Mouse (Mus musculus): ENCODE results near the gene Smim15. TPM values are rescaled to one million over a fixed set of nuclear protein-coding genes. Genes with fewer than 3 reads are reported as not detected.

The Smim15 gene
- polyA plus RNA-seq, 1 experiment from 2014 or later, result 53.2 TPM

GRCm38 (mm10) chr13:108041358-108041757 lies 2.9 kb upstream of the Smim15 start:
- ATAC-seq, result peak; percentile 57
- Histone ChIP-seq H3K27me3 (replicated peaks) (no peaks in the 10 kb centered on the region), H3K36me3 (no peaks in the 10 kb centered on the region), H3K4me2 (replicated peaks) (0 out of 2 replicates have a peak overlapping the region, but pooled peaks have one; percentile 22), H3K4me3 (replicated peaks) (no peak overlapping the region), H3K9me3 (no peaks in the 10 kb centered on the region), H3K27ac (no peak overlapping the region), H3K9ac (no peak overlapping the region), H3K4me1 (replicated peaks) (peaks cover 4% of the 10 kb centered on the region)
- 4% methylated on average over 7 of the region's 7 CpGs for WGBS

- Histone ChIP-seq H3K4me3 (replicated peaks) (peak overlapping the region; percentile 95), H3K9ac (peak overlapping the region; percentile 99), H3K4me2 (replicated peaks) (peak overlapping the region; percentile 59), H3K9me3 (no peaks in the 10 kb centered on the region), H3K27me3 (replicated peaks) (no peaks in the 10 kb centered on the region), H3K27ac (peak overlapping the region; percentile 91), H3K36me3 (no peaks in the 10 kb centered on the region), H3K4me1 (replicated peaks) (peaks cover 6% of the 10 kb centered on the region)
- 2% methylated on average over 23 of the region's 23 CpGs for WGBS
- ATAC-seq, result peak; percentile 63
These were observed 620 bp upstream of the Smim15 start for GRCm38 (mm10) chr13:108043431-108044221.

GRCm38 (mm10) chr13:108045646-108046045 lies 1.4 kb downstream of the Smim15 start:
- Histone ChIP-seq H3K4me1 (replicated peaks) (peaks cover 6% of the 10 kb centered on the region), H3K27me3 (replicated peaks) (no peaks in the 10 kb centered on the region), H3K4me2 (replicated peaks) (peak overlapping the region; percentile 15; the same call in 1 of the 2 replicates), H3K36me3 (no peaks in the 10 kb centered on the region), H3K27ac (no peak overlapping the region), H3K4me3 (replicated peaks) (no peak overlapping the region), H3K9me3 (no peaks in the 10 kb centered on the region), H3K9ac (no peak overlapping the region)
- no peak for ATAC-seq
- 70% methylated on average over 3 of the region's 3 CpGs for WGBS

GRCm38 (mm10) chr13:108046071-108046470 lies 1.8 kb downstream of the Smim15 start:
- no peak overlapping the region for H3K4me3 ChIP-seq (replicated peaks)
- H3K9ac ChIP-seq, result no peak overlapping the region
- 71% methylated on average over 3 of the region's 3 CpGs for WGBS
- H3K4me2 ChIP-seq (replicated peaks), result peak overlapping the region; percentile 15; the same call in 1 of the 2 replicates
- H3K36me3 ChIP-seq, result no peaks in the 10 kb centered on the region
- no peak overlapping the region for H3K27ac ChIP-seq
- H3K27me3 ChIP-seq (replicated peaks), result no peaks in the 10 kb centered on the region
- peaks cover 6% of the 10 kb centered on the region for H3K4me1 ChIP-seq (replicated peaks)
- H3K9me3 ChIP-seq, result no peaks in the 10 kb centered on the region
- peak; percentile 46 for ATAC-seq

GRCm38 (mm10) chr13:108046891-108047290 lies 2.6 kb downstream of the Smim15 start:
- WGBS, result 63% methylated on average over 6 of the region's 6 CpGs
- Histone ChIP-seq H3K4me3 (replicated peaks) (no peak overlapping the region), H3K9me3 (no peaks in the 10 kb centered on the region), H3K4me2 (replicated peaks) (no peak overlapping the region), H3K9ac (no peak overlapping the region), H3K4me1 (replicated peaks) (peaks cover 6% of the 10 kb centered on the region), H3K27me3 (replicated peaks) (no peaks in the 10 kb centered on the region), H3K27ac (no peak overlapping the region), H3K36me3 (no peaks in the 10 kb centered on the region)
- no peak for ATAC-seq

GRCm38 (mm10) chr13:108047364-108047763 lies 3.1 kb downstream of the Smim15 start:
- Histone ChIP-seq H3K4me1 (replicated peaks) (peaks cover 6% of the 10 kb centered on the region), H3K27me3 (replicated peaks) (no peaks in the 10 kb centered on the region), H3K4me3 (replicated peaks) (no peak overlapping the region), H3K9me3 (no peaks in the 10 kb centered on the region), H3K9ac (no peak overlapping the region), H3K27ac (no peak overlapping the region), H3K4me2 (replicated peaks) (no peak overlapping the region), H3K36me3 (no peaks in the 10 kb centered on the region)
- 78% methylated on average over 6 of the region's 6 CpGs for WGBS
- no peak for ATAC-seq

GRCm38 (mm10) chr13:108056896-108057295 lies 12.7 kb downstream of the Smim15 start:
- Histone ChIP-seq H3K9ac (no peak overlapping the region), H3K27ac (peak overlapping the region; percentile 27; the same call in 1 of the 2 replicates), H3K9me3 (no peaks in the 10 kb centered on the region), H3K4me2 (replicated peaks) (no peak overlapping the region), H3K36me3 (no peaks in the 10 kb centered on the region), H3K4me1 (replicated peaks) (no peaks in the 10 kb centered on the region), H3K4me3 (replicated peaks) (no peak overlapping the region), H3K27me3 (replicated peaks) (no peaks in the 10 kb centered on the region)
- ATAC-seq, result peak; percentile 70
- 23% methylated on average over 3 of the region's 3 CpGs for WGBS

GRCm38 (mm10) chr13:108060286-108060885 lies 16.1 kb downstream of the Smim15 start:
- Histone ChIP-seq H3K36me3 (no peaks in the 10 kb centered on the region), H3K27ac (no peak overlapping the region), H3K4me3 (replicated peaks) (no peak overlapping the region)

GRCm38 (mm10) chr13:108060936-108061578 lies 16.8 kb downstream of the Smim15 start:
- Histone ChIP-seq H3K4me3 (replicated peaks) (no peak overlapping the region), H3K4me2 (replicated peaks) (no peak overlapping the region), H3K9me3 (no peaks in the 10 kb centered on the region), H3K9ac (no peak overlapping the region), H3K4me1 (replicated peaks) (peaks cover 7% of the 10 kb centered on the region; the same call in 1 of the 2 replicates), H3K27ac (no peak overlapping the region), H3K27me3 (replicated peaks) (no peaks in the 10 kb centered on the region), H3K36me3 (no peaks in the 10 kb centered on the region)
- ATAC-seq, result no peak
- WGBS, result 67% methylated on average over 8 of the region's 8 CpGs

More at GRCm38 (mm10) chr13:108060286-108060885, 16.1 kb downstream of the Smim15 start:
- H3K9ac ChIP-seq, result no peak overlapping the region
- peaks cover 7% of the 10 kb centered on the region; the same call in 1 of the 2 replicates for H3K4me1 ChIP-seq (replicated peaks)
- no peak for ATAC-seq
- no peak overlapping the region for H3K4me2 ChIP-seq (replicated peaks)
- H3K27me3 ChIP-seq (replicated peaks), result no peaks in the 10 kb centered on the region
- no peaks in the 10 kb centered on the region for H3K9me3 ChIP-seq
- 59% methylated on average over 7 of the region's 7 CpGs for WGBS

GRCm38 (mm10) chr13:108062900-108063299 lies 18.7 kb downstream of the Smim15 start:
- WGBS, result 69% methylated on average over 5 of the region's 5 CpGs

GRCm38 (mm10) chr13:108063374-108064134 lies 19.3 kb downstream of the Smim15 start:
- H3K4me1 ChIP-seq (replicated peaks), result peaks cover 7% of the 10 kb centered on the region; the same call in 1 of the 2 replicates
- no peak overlapping the region for H3K4me2 ChIP-seq (replicated peaks)
- no peaks in the 10 kb centered on the region for H3K9me3 ChIP-seq
- 69% methylated on average over 11 of the region's 11 CpGs for WGBS
- no peak overlapping the region for H3K27ac ChIP-seq
- no peaks in the 10 kb centered on the region for H3K36me3 ChIP-seq
- no peak overlapping the region for H3K9ac ChIP-seq
- no peaks in the 10 kb centered on the region for H3K27me3 ChIP-seq (replicated peaks)
- H3K4me3 ChIP-seq (replicated peaks), result no peak overlapping the region
- ATAC-seq, result no peak

More at GRCm38 (mm10) chr13:108062900-108063299, 18.7 kb downstream of the Smim15 start:
- Histone ChIP-seq H3K36me3 (no peaks in the 10 kb centered on the region), H3K9me3 (no peaks in the 10 kb centered on the region), H3K27ac (no peak overlapping the region), H3K4me1 (replicated peaks) (peaks cover 7% of the 10 kb centered on the region; the same call in 1 of the 2 replicates), H3K9ac (no peak overlapping the region), H3K4me3 (replicated peaks) (no peak overlapping the region), H3K4me2 (replicated peaks) (no peak overlapping the region), H3K27me3 (replicated peaks) (no peaks in the 10 kb centered on the region)
- ATAC-seq, result no peak
